Mouse (Mus musculus): ENCODE results near the gene Galnt14.

DNA sequence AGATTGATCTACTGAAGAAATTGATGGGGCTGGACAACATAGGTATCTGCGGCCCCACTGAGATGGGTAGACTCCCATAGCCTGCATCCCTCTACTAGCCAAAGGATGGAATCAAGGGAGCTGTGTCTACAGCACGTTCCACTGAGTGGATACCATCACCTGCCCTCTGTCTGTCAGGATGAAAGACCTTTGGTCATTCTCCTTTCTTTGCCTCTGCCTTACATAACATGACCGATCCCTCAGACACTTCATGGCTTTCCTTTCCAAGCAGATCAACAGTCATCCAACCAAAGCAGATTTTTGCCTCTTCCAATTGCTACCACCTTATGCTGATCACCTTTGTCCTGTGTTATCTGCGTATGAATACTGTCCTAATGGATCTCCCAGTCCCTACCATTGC is 90.2 kb downstream of the Galnt14 start:
- TF ChIP-seq CTCF (IDR thresholded peaks at IDR 0.05; ENCODE audit: low read depth, low read length) = no peak
- TF ChIP-seq POLR2A (IDR thresholded peaks at IDR 0.05; ENCODE audit: borderline replicate concordance, low read depth, low read length) = no peak
